Mouse (Mus musculus): ENCODE results near the gene Gpc2. TPM values are rescaled to one million over a fixed set of nuclear protein-coding genes. Genes with fewer than 3 reads are reported as not detected.

The Gpc2 gene
- total RNA-seq, 2 experiments from 2014 or later = 1.7 to 3.0 TPM

DNA sequence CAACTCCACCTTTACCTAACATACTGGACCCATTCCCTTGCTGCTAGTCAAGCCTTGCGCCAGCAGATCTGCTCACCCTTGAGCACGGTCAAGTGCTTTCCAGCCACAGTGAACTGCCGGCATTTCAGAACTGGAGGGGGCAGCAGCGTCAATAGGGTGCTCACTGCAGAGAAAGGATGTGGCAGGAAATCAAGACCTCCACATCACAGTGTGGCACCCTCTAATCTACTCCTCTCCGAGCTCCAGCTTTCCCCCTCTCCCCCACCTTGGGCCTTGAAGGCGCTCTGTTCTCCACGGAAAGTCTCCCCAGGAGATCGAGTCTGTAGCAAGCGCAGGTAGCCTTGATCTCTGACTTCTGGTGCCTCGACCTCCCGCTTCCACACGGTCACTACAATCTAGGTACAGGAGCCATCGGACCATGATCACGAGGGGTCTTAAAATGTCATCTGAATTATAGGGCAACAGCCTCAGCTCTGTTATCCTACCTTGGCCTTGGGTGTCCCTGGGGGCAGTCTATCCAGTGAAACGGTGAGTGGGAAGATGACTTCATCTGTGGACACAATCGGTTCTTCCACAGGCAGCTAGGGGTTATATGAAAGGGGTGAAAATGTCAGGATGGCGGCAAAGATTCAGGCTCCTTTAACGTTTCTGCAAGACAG is 17.1 kb downstream of the Gpc2 start:
- no peak for DNase-seq (ENCODE audit: low spot score in 2 of 2)

DNA sequence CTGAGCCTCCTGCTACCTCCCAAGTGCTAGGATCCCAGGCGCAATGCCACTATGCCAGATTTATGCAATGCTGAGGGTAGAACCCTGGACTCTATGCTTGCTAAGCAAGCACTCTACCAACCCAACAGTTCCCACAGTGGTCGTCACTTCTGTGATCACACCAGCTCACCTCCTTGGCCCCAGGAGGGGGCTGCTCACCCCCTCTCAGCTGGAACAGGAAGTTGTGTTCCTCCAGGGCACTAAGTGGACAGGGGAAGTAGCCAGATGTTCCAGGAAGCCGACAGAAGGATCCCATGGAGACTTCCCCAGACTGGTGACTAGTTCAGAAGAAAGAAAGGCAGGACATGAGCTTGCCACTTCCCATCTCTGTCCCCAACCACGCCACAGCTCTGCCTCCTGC is 17.8 kb downstream of the Gpc2 start:
- no peak for DNase-seq (ENCODE audit: low spot score in 2 of 2)

GRCm38 (mm10) chr5:138260834-138261233 is 19.0 kb downstream of the Gpc2 start:
- DNase-seq (ENCODE audit: low spot score in 2 of 2) = no peak

- no peak for DNase-seq (ENCODE audit: low spot score in 2 of 2)
These were observed 19.8 kb downstream of the Gpc2 start for GRCm38 (mm10) chr5:138260051-138260450.

- no peak for DNase-seq (ENCODE audit: low spot score in 2 of 2)
These were observed 20.8 kb downstream of the Gpc2 start for GRCm38 (mm10) chr5:138258993-138259392.

GRCm38 (mm10) chr5:138258542-138258941 is 21.3 kb downstream of the Gpc2 start:
- no peak for DNase-seq (ENCODE audit: low spot score in 2 of 2)

- no peak for DNase-seq (ENCODE audit: low spot score in 2 of 2)
These were observed 21.7 kb downstream of the Gpc2 start for GRCm38 (mm10) chr5:138258078-138258477.

DNA sequence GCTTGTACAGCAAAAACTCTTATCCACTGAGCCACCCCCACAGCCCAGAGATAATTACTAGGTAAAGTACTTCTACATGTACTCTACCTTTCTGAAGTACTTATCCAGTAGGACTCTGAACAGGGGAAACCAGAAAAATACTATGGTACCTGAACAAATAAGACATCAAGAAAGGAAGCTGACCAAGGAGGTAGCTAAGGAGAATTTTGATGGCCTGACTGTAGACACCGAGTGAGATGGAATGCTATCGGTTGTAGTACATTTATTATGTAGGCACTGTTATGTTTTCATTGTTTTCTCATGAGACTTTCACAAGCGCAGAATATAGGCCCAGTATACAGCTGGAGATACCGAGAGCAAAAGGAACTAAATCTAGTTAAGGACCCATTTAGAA is 22.2 kb downstream of the Gpc2 start:
- no peak for DNase-seq (ENCODE audit: low spot score in 2 of 2)

DNA sequence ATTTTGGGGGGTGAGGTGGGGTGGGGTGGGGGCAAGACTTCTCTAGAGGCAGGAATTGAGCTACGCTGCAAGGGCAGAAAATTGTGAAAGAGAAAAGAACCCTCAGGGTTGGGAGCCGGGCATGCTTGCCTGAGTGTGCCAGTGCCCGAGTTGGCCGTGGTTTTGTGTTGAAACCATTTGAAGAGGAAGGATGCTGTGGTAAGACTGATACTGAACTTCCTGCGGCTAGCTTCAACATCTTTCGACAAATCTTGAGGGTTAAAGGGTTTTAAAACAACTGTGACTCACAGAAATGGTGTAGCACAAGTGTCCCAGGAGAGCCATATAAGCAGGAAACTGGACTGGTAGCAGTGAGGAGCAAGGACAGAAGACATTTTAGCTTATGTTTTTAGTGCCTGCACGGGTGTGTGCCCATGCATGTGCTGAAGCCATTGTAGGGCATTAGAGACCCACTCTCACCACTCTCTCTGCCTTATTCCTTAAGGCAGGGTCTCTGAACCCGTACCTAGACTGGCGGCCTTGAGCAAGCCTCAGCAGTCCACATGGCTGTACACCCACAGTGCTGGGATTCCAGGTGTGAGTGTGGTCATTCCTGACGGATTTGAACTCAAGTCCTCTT is 22.7 kb downstream of the Gpc2 start:
- DNase-seq (ENCODE audit: low spot score in 2 of 2) = no peak

GRCm38 (mm10) chr5:138256094-138256467 is 23.7 kb downstream of the Gpc2 start:
- DNase-seq (ENCODE audit: low spot score in 2 of 2) = no peak

GRCm38 (mm10) chr5:138255353-138256093 is 24.3 kb downstream of the Gpc2 start, which contains the start of gene Lamtor4:
Lamtor4 (plus strand) TSS chr5:138255482.
- peak; percentile 75 to 91 for DNase-seq (ENCODE audit: low spot score in 2 of 2)

GRCm38 (mm10) chr5:138253061-138253460 is 26.7 kb downstream of the Gpc2 start:
- DNase-seq (ENCODE audit: low spot score in 2 of 2) = no peak

- DNase-seq (ENCODE audit: low spot score in 2 of 2) = no peak
These were observed 28.7 kb downstream of the Gpc2 start for GRCm38 (mm10) chr5:138251144-138251543.

DNA sequence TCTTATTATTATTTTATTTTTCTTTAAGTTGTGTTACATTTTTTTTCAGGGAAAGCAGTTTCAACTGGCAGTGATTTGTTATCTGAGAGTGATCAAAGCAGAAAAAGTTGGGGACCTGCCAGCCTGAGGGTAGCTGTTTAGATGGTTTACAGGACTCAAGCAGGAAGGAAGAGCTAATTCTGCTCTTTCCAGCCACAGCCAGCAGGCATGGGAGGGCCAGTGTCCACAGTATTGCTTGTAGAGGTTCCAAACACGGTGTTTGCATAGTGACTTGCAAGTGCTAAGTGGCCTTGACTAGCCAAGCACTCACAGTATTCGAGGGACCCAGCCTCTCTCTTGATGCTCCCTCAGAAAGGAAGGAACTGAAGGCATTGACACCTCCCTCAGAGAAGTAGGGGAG is 38.3 kb downstream of the Gpc2 start:
- DNase-seq (ENCODE audit: low spot score in 2 of 2) = no peak

- DNase-seq (ENCODE audit: low spot score in 2 of 2) = no peak
These were observed 45.6 kb downstream of the Gpc2 start for GRCm38 (mm10) chr5:138234224-138234623.

DNA sequence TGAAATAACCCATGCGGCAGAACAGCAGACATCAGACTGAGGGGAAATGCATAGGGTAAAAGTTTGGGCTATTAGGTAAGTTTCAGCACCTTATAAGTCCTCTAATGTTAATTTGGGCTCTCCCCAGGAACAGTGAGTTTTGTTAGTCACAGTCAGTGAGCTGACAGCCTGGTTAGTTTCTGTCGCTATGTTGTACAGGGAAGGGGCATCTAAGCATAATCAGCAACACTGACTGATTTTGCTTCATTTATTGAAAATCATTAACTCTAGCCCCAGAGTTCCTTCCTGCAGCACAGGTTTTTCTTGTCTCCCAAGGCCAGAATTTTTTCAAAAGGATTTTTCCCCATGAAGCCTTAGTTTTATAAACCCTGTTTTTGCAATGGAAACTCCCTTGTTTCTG is 46.0 kb downstream of the Gpc2 start:
- no peak for DNase-seq (ENCODE audit: low spot score in 2 of 2)

DNA sequence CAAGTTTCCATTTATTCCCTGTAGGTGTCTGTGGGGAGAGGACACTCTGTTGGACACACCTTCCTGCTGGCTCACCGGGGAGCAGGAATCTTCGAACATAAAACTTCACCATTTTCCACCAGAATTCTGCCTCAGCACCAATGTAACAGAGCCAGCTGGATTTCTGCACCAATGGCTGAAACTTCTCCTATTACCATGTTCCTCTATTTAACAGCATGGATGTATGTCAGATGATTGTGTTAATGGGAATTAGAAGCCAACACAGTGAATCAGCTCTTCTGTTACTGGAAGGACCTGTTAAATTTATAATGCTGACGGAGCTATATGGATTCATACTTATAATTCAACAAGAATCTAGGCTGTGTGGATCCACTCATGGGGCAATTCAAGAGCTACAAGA is 50.3 kb downstream of the Gpc2 start:
- DNase-seq (ENCODE audit: low spot score in 2 of 2) = no peak

GRCm38 (mm10) chr5:138228026-138228425 is 51.8 kb downstream of the Gpc2 start:
- DNase-seq (ENCODE audit: low spot score in 2 of 2) = no peak

- no peak for DNase-seq (ENCODE audit: low spot score in 2 of 2)
These were observed 52.4 kb downstream of the Gpc2 start for GRCm38 (mm10) chr5:138227367-138227766.

DNA sequence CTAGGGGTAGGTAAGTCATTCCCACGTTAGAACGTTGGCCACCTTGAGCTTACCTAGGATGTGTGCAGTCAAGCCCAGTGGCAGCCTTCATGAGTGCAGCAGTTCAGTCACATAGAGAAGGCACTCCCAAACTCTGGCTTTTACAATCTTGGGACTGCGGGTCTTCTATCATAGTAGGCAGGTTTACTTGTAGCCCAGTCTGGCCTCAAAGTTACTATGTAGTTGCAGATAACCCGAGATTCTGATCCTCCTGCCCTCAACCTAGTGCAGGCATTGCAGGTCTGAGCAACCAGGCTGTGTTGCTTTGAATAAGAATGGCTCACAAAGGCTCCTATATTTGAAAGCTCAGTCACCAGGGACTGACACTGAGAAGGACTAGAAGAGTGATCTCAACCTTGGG is 53.3 kb downstream of the Gpc2 start:
- no peak for DNase-seq (ENCODE audit: low spot score in 2 of 2)

GRCm38 (mm10) chr5:138225700-138226099 is 54.1 kb downstream of the Gpc2 start, which contains the start of gene Nxpe5:
Nxpe5 (plus strand) TSS chr5:138225898.
- no peak for DNase-seq (ENCODE audit: low spot score in 2 of 2)

Measured in gastrocnemius, postnatal 4 days (tissue).